Mouse (Mus musculus) bone marrow macrophage, adult 2 months (primary cell): ENCODE data around the gene Il22.
"Not testable (repeated sequence)": the region's sequence is repeated elsewhere in the genome, so short reads cannot be mapped to it uniquely, and the experiment has no call there.

Experiments used
- CTCF ChIP-seq: IDR thresholded peaks from 2 replicates; pipeline ENCODE4 v1.5.1; 2012; ENCODE audit warnings: low read depth, mild to moderate bottlenecking, low read length, moderate library complexity
- POLR2A ChIP-seq: IDR thresholded peaks from 2 replicates; pipeline ENCODE4 v1.6.1; 2012; ENCODE audit warnings: mild to moderate bottlenecking, low read depth, low read length, borderline replicate concordance

DNA sequence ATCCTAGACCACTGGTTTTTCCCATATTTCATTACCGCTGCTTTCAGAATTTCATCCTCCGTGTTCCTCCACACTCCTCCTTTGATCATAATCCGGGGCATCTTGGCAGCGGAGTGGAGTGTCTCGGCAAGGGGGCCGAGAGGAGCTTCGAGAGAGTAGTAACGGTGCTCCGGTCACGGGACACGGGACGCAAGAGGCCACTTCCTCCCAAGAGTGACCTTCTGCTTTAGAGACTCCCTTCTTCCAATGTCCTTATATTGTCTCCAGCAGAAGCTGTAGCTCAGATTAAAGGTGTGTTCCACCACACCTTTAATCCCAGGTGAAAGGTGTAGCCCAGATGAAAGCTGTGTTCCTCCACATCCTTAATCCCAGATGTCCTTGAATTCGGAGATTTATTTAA, 35.9 kb downstream of the Il22 start, which contains the start of gene Gm32717:
- not testable (repeated sequence) for TF ChIP-seq POLR2A, CTCF
